Mouse (Mus musculus) bone marrow macrophage, adult 2 months (primary cell): ENCODE measurements at regions not wholly inside any gene's neighbourhood (a gene's known extent, or its start where the extent isn't known, plus 50 kb on each side); places are given as distances from the start of the nearest gene placed in this dataset.

ENCODE experiments used
- CTCF ChIP-seq: IDR thresholded peaks from 2 replicates; pipeline ENCODE4 v1.5.1; 2012; ENCODE audit warnings: low read depth, mild to moderate bottlenecking, low read length, moderate library complexity
- POLR2A ChIP-seq: IDR thresholded peaks from 2 replicates; pipeline ENCODE4 v1.6.1; 2012; ENCODE audit warnings: mild to moderate bottlenecking, low read depth, low read length, borderline replicate concordance

DNA sequence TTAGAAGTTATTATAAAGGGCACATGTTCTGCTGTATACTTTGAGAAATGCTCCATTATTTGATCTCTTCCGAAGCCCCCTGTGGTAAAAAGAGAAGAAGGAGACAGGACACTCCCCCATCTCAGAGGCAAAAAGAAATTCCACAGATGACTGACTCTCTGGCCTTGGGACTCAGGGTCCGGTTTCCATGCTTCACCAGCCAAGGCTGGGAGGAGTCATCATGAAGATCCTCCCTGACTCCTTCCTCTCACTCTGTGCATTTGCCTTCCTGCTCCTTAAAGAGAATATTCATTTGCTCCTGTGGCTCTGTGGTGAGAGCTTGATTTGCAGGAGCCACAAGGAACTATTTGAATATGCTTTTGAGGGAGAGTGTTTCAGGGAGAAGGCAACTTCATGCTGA, 135.6 kb upstream of the Tenm4 start:
- TF ChIP-seq CTCF (no peak), POLR2A (no peak)
